Mouse (Mus musculus) ES-Bruce4 (cell line): ENCODE results near the gene Mars. TPM values are rescaled to one million over a fixed set of nuclear protein-coding genes. Genes with fewer than 3 reads are reported as not detected.

Experiments used
- H3K27ac ChIP-seq: 2 replicates; pipeline ENCODE4 v1.5.1; 2012; ENCODE audit warnings: low read length, inconsistent platforms; ENCODE audit not compliant: insufficient read depth
- H3K27me3 ChIP-seq: 2 replicates; pipeline ENCODE4 v1.6.1; 2012; ENCODE audit warnings: mild to moderate bottlenecking, low read length, inconsistent platforms; ENCODE audit not compliant: control insufficient read depth, poor library complexity, insufficient read depth, severe bottlenecking
- H3K36me3 ChIP-seq: 2 replicates; pipeline ENCODE4 v1.6.1; 2012; ENCODE audit warnings: inconsistent platforms, mild to moderate bottlenecking, low read length, moderate library complexity; ENCODE audit not compliant: control insufficient read depth, poor library complexity, insufficient read depth, severe bottlenecking
- H3K4me1 ChIP-seq: one replicate; pipeline ENCODE4 v1.8.1; 2011; ENCODE audit warnings: low read length; ENCODE audit not compliant: control insufficient read depth, insufficient read depth
- H3K4me3 ChIP-seq: 2 replicates; pipeline ENCODE4 v1.5.1; 2011; ENCODE audit warnings: low read depth, mild to moderate bottlenecking, low read length
- H3K9ac ChIP-seq: 2 replicates; pipeline ENCODE4 v1.6.1; 2012; ENCODE audit warnings: low read depth, mild to moderate bottlenecking, inconsistent platforms; ENCODE audit not compliant: poor library complexity, severe bottlenecking
- H3K9me3 ChIP-seq: replicated peaks from 2 replicates; pipeline ENCODE4 v1.6.1; 2012; ENCODE audit warnings: mild to moderate bottlenecking, low read length, inconsistent platforms; ENCODE audit not compliant: control insufficient read depth, poor library complexity, insufficient read depth, severe bottlenecking
- CTCF ChIP-seq: IDR thresholded peaks from one replicate; pipeline ENCODE4 v1.8.1; 2011; ENCODE audit warnings: low read depth, low read length
- EP300 ChIP-seq: IDR thresholded peaks from 2 replicates; pipeline ENCODE4 v1.6.1; 2011; ENCODE audit warnings: low read depth, low read length; ENCODE audit not compliant: insufficient read depth
- POLR2A ChIP-seq: IDR thresholded peaks from one replicate; pipeline ENCODE4 v1.8.1; 2011; ENCODE audit warnings: low read length; ENCODE audit not compliant: insufficient read depth
- polyA plus RNA-seq: library from polyadenylated mRNA; stranded (reverse); fragments of >200 nt; gene quantifications from 2 replicates; pipeline ENCODE4 v1.2.4, GENCODE M21; 2011; ENCODE audit warnings: low read depth; ENCODE audit not compliant: missing spikeins, insufficient read depth, insufficient read length

Mars gene
- polyA plus RNA-seq, 1 experiment = 136 TPM

- Histone ChIP-seq H3K9me3 (no peaks in the 10 kb centered on the region), H3K9ac (peak overlapping the region; percentile 88), H3K4me1 (peaks cover 2% of the 10 kb centered on the region), H3K36me3 (0 out of 2 replicates have a peak, but pooled peaks cover 2% of the 10 kb centered on the region), H3K4me3 (peak overlapping the region; percentile 94), H3K27me3 (no peaks in the 10 kb centered on the region), H3K27ac (peak overlapping the region; percentile 94)
- TF ChIP-seq CTCF (no peak), POLR2A (no peak), EP300 (no peak)
Observed at GRCm38 (mm10) chr10:127339683-127340576, 28.3 kb upstream of the Mars start.

DNA sequence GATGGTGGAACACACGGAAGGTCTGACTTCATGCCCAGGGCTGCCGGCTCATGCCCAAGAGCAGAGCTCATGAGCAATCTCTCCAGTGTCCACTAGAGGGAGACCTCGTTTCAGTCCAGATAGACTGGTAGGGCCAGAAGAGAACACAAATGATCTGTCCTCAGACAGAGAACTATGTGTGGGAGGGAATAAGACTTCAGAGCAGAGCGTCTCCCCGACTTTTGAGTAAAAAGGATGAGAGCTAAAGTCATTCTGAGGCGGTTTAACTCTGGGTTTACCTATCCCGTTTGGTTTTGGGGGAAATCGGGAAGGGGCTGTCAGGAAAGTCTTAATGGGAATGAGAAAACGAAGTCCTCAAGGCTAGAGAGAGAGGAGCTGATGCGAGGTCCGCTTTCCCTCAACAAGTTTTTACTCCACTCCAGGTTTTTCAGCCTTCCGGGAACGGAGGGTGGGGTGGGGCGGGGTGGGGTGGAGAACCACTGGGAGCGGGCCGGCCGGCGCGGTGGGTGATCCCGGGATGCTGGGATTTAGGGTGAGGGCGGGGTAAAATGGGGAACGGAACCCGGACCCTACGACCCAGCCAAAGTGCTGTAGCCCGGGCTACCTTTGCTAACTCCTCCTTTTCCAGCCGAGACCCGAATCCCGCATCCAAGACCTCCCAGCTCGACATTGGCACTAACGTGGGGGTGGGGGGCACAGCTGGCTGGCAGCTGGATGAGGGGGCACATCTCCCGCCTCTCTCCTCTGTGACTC is 27.5 kb upstream of the Mars start:
- H3K9ac ChIP-seq = peak overlapping the region; percentile 88
- 0 out of 2 replicates have a peak, but pooled peaks cover 2% of the 10 kb centered on the region for H3K36me3 ChIP-seq
- H3K27me3 ChIP-seq = no peaks in the 10 kb centered on the region
- peak overlapping the region; percentile 79 for H3K4me3 ChIP-seq
- TF ChIP-seq EP300 (0 out of 2 replicates have a peak, but pooled peaks have one; percentile 42), POLR2A (no peak), CTCF (peak; percentile 74)
- peak overlapping the region; percentile 94 for H3K27ac ChIP-seq
- peaks cover 2% of the 10 kb centered on the region for H3K4me1 ChIP-seq
- no peaks in the 10 kb centered on the region for H3K9me3 ChIP-seq

DNA sequence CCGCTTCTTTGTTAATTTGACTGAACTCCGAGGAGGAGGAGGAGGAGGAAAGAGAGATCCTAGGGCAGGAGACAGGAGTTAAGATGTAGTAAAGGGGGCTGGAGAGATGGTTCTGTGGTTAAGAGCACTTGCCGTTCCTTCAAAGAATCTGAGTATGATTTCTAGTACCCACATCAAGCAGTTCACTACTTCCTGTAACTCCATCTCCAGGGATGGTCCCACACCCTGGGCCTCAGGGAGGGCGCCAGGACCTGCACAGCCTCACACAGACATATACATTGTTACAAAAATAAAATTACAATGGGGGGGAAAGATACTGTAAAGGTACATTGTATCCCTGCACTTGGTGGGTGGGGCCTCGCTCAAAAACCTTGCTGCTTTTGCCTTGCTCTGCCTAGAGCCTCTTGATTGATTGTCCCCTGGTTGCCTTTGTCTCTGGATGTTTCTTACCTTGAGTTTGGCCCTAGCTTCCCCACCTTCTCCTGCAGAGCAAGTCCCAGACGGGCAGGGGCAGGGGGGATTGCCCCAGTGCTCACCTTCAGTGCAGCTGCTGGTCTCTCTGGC is 26.0 kb upstream of the Mars start:
- H3K27me3 ChIP-seq = no peaks in the 10 kb centered on the region
- no peaks in the 10 kb centered on the region for H3K9me3 ChIP-seq
- peaks cover 2% of the 10 kb centered on the region for H3K4me1 ChIP-seq
- TF ChIP-seq POLR2A (no peak), CTCF (no peak), EP300 (no peak)
- H3K4me3 ChIP-seq = peak overlapping the region; percentile 41
- peak overlapping the region; percentile 88 for H3K27ac ChIP-seq
- peaks cover 4% of the 10 kb centered on the region; the same call in 1 of the 2 replicates for H3K36me3 ChIP-seq
- H3K9ac ChIP-seq = peak overlapping the region; percentile 88

DNA sequence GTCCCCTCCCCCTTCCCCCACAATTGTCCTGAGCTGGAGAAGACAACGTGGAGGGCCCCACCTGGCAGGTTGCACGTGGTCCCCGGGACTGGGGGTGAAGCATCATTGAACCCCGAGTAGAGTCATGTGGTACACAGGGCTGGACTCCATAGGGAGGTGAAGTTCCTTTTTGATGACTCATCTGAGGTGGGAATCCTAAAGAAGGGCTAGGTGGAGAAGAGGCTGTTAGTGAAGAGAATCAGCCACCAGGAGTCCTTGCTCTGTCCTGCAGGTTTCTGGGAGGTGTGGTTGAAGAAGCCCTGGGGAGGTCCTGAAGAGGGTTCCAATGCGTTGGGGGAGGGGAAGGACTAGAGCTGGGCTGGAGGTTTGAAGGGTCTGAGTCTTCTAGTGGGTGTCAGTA is 25.4 kb upstream of the Mars start:
- H3K9ac ChIP-seq = peak overlapping the region; percentile 88
- peak overlapping the region; percentile 88 for H3K27ac ChIP-seq
- peaks cover 2% of the 10 kb centered on the region for H3K4me1 ChIP-seq
- H3K36me3 ChIP-seq = peaks cover 4% of the 10 kb centered on the region; the same call in 1 of the 2 replicates
- peak overlapping the region; percentile 43 for H3K4me3 ChIP-seq
- peak; percentile 74 for TF ChIP-seq EP300
- no peak for TF ChIP-seq CTCF
- H3K27me3 ChIP-seq = no peaks in the 10 kb centered on the region
- no peaks in the 10 kb centered on the region for H3K9me3 ChIP-seq

- Histone ChIP-seq H3K9me3 (no peaks in the 10 kb centered on the region), H3K4me3 (no peak overlapping the region), H3K36me3 (peaks cover 9% of the 10 kb centered on the region; the same call in 1 of the 2 replicates), H3K9ac (no peak overlapping the region), H3K27ac (peak overlapping the region; percentile 88; the same call in 1 of the 2 replicates), H3K4me1 (peaks cover 2% of the 10 kb centered on the region), H3K27me3 (no peaks in the 10 kb centered on the region)
- TF ChIP-seq CTCF = no peak
- no peak for TF ChIP-seq EP300
- no peak for TF ChIP-seq POLR2A
Observed at GRCm38 (mm10) chr10:127335271-127335670, 23.7 kb upstream of the Mars start.
